Mouse (Mus musculus): Measurements from ENCODE around the gene Aldh16a1. TPM values are rescaled to one million over a fixed set of nuclear protein-coding genes. Genes with fewer than 3 reads are reported as not detected.

Gene Aldh16a1
- polyA plus RNA-seq, 1 experiment from 2014 or later, result 19.3 TPM

DNA sequence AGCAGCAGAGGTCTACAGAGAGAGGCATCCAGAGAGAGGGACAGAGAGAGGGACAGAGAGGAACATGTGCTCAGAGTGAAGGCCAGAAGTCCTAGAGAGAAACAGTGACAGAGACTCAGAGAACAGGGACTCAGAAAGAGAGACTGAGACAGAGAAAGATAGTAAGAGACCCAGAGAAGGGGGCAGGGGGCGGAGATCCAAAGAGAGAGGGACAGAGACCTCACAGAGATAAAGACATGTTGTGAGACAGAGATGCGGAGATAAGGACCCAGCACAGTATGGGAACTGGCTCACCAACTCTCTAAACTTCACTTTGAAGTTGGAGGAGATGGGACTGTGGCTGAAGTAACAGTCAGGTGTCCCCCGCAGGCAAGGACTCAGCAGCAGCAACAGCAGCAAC lies 19.0 kb downstream of the Aldh16a1 start:
- peaks cover 11% of the 10 kb centered on the region for H3K4me1 ChIP-seq (replicated peaks; ENCODE audit: control insufficient read depth, insufficient read depth, low read length)
- no peaks in the 10 kb centered on the region for H3K36me3 ChIP-seq (ENCODE audit: control insufficient read depth, insufficient read depth)
- H3K9ac ChIP-seq (replicated peaks; ENCODE audit: low read depth, low read length), result no peak overlapping the region
- WGBS, result 76% methylated on average over 3 of the region's 3 CpGs
- no peak overlapping the region for H3K4me3 ChIP-seq (replicated peaks; ENCODE audit: low read length)
- peaks cover 2% of the 10 kb centered on the region; the same call in 1 of the 2 replicates for H3K27me3 ChIP-seq (replicated peaks; ENCODE audit: control insufficient read depth, insufficient read depth, low read length)
- H3K9me3 ChIP-seq (ENCODE audit: control insufficient read depth, low read length), result no peaks in the 10 kb centered on the region
- H3K4me2 ChIP-seq (ENCODE audit: low read length), result no peak overlapping the region
- no peak for ATAC-seq
- H3K27ac ChIP-seq (ENCODE audit: low read length), result no peak overlapping the region

GRCm38 (mm10) chr7:45134544-45135026 lies 19.8 kb downstream of the Aldh16a1 start:
- no peak for ATAC-seq
- Histone ChIP-seq H3K9me3 (ENCODE audit: control insufficient read depth, low read length) (no peaks in the 10 kb centered on the region), H3K36me3 (ENCODE audit: control insufficient read depth, insufficient read depth) (no peaks in the 10 kb centered on the region), H3K4me1 (replicated peaks; ENCODE audit: control insufficient read depth, insufficient read depth, low read length) (peaks cover 13% of the 10 kb centered on the region), H3K27ac (ENCODE audit: low read length) (no peak overlapping the region), H3K4me3 (replicated peaks; ENCODE audit: low read length) (no peak overlapping the region), H3K27me3 (replicated peaks; ENCODE audit: control insufficient read depth, insufficient read depth, low read length) (peaks cover 2% of the 10 kb centered on the region; the same call in 1 of the 2 replicates), H3K9ac (replicated peaks; ENCODE audit: low read depth, low read length) (no peak overlapping the region), H3K4me2 (ENCODE audit: low read length) (no peak overlapping the region)
- 6% methylated on average over 12 of the region's 12 CpGs for WGBS

GRCm38 (mm10) chr7:45133446-45134159 lies 20.8 kb downstream of the Aldh16a1 start:
- Histone ChIP-seq H3K4me1 (replicated peaks; ENCODE audit: control insufficient read depth, insufficient read depth, low read length) (peaks cover 17% of the 10 kb centered on the region), H3K9ac (replicated peaks; ENCODE audit: low read depth, low read length) (no peak overlapping the region), H3K36me3 (ENCODE audit: control insufficient read depth, insufficient read depth) (no peaks in the 10 kb centered on the region), H3K27me3 (replicated peaks; ENCODE audit: control insufficient read depth, insufficient read depth, low read length) (peaks cover 2% of the 10 kb centered on the region; the same call in 1 of the 2 replicates), H3K9me3 (ENCODE audit: control insufficient read depth, low read length) (no peaks in the 10 kb centered on the region), H3K27ac (ENCODE audit: low read length) (no peak overlapping the region), H3K4me2 (ENCODE audit: low read length) (no peak overlapping the region), H3K4me3 (replicated peaks; ENCODE audit: low read length) (no peak overlapping the region)
- WGBS, result 77% methylated on average over 8 of the region's 8 CpGs
- no peak for ATAC-seq

GRCm38 (mm10) chr7:45131850-45132249 lies 22.5 kb downstream of the Aldh16a1 start:
- H3K27me3 ChIP-seq (replicated peaks; ENCODE audit: control insufficient read depth, insufficient read depth, low read length), result peaks cover 2% of the 10 kb centered on the region; the same call in 1 of the 2 replicates
- H3K36me3 ChIP-seq (ENCODE audit: control insufficient read depth, insufficient read depth), result peaks cover under 1% of the 10 kb centered on the region; the same call in 1 of the 2 replicates
- 77% methylated on average over 11 of the region's 11 CpGs for WGBS
- no peaks in the 10 kb centered on the region for H3K9me3 ChIP-seq (ENCODE audit: control insufficient read depth, low read length)
- peaks cover 27% of the 10 kb centered on the region for H3K4me1 ChIP-seq (replicated peaks; ENCODE audit: control insufficient read depth, insufficient read depth, low read length)
- H3K9ac ChIP-seq (replicated peaks; ENCODE audit: low read depth, low read length), result no peak overlapping the region
- H3K4me2 ChIP-seq (ENCODE audit: low read length), result no peak overlapping the region
- no peak overlapping the region for H3K4me3 ChIP-seq (replicated peaks; ENCODE audit: low read length)
- no peak overlapping the region for H3K27ac ChIP-seq (ENCODE audit: low read length)
- no peak for ATAC-seq

DNA sequence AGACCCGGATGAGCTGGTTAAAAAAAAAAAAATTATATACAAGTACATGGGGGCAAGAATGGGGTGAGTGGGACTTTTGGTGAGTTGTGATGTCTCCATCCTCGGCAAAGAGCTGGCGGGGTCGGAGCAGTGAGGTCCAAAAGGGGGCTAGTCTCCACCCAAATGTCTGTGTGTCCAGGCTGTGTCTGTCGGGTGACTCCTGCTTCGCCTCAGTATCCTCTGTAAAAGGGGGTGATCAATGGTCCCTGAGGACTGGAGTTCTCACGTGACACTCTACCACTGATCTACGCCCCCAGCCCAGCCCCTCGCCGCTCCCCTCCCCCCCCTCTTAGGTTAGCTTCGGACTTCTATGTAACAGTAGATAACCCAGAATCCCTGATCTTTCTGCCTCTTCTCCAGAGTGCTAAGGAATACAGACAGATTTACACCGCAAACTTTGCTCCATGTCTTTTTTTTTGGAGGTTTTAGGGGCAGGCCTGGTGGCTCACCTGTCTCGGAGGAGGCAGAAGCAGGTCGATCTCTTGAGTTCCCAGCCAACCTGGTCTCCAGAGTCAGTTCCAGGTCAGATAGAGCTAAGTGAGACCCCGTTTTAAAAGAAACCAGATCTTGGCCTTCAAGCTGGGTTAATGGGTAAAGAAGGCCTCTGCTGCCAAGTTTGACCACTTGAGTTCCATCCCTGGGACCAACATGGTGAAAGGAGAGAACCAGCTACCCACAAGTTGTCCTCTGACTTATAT lies 24.4 kb downstream of the Aldh16a1 start:
- Histone ChIP-seq H3K36me3 (ENCODE audit: control insufficient read depth, insufficient read depth) (peaks cover 15% of the 10 kb centered on the region), H3K27ac (ENCODE audit: low read length) (peak overlapping the region; percentile 96), H3K4me1 (replicated peaks; ENCODE audit: control insufficient read depth, insufficient read depth, low read length) (peaks cover 26% of the 10 kb centered on the region), H3K27me3 (replicated peaks; ENCODE audit: control insufficient read depth, insufficient read depth, low read length) (peaks cover 2% of the 10 kb centered on the region; the same call in 1 of the 2 replicates), H3K9me3 (ENCODE audit: control insufficient read depth, low read length) (no peaks in the 10 kb centered on the region), H3K4me3 (replicated peaks; ENCODE audit: low read length) (peak overlapping the region; percentile 63), H3K9ac (replicated peaks; ENCODE audit: low read depth, low read length) (peak overlapping the region; percentile 88), H3K4me2 (ENCODE audit: low read length) (peak overlapping the region; percentile 80)
- no peak for ATAC-seq
- 66% methylated on average over 15 of the region's 15 CpGs for WGBS

DNA sequence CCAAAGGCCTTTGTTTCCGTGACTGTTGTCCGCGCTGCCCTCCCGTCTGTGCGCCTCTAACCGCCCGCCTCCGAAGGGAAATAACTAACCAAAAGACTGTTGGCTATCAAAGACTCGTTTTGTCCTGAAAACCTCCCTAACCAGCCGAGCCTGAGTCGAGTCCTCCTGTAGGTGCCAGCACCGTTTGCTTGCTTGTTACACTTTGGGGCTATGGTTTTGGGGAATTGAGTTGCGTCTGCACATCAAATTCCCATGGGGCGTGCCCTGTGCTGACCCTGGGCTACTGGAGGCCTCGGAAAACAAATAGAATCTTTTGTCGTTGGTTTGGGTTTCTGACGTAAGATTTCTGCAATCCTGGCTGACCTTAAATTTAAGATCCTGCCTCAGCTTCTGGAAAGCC lies 25.1 kb downstream of the Aldh16a1 start:
- Histone ChIP-seq H3K9ac (replicated peaks; ENCODE audit: low read depth, low read length) (peak overlapping the region; percentile 88), H3K9me3 (ENCODE audit: control insufficient read depth, low read length) (no peaks in the 10 kb centered on the region), H3K4me2 (ENCODE audit: low read length) (peak overlapping the region; percentile 80), H3K27me3 (replicated peaks; ENCODE audit: control insufficient read depth, insufficient read depth, low read length) (no peaks in the 10 kb centered on the region), H3K36me3 (ENCODE audit: control insufficient read depth, insufficient read depth) (peaks cover 15% of the 10 kb centered on the region), H3K4me3 (replicated peaks; ENCODE audit: low read length) (peak overlapping the region; percentile 63), H3K4me1 (replicated peaks; ENCODE audit: control insufficient read depth, insufficient read depth, low read length) (peaks cover 31% of the 10 kb centered on the region), H3K27ac (ENCODE audit: low read length) (peak overlapping the region; percentile 96)
- WGBS, result 1% methylated on average over 17 of the region's 17 CpGs
- no peak for ATAC-seq

GRCm38 (mm10) chr7:45128624-45129246 lies 25.6 kb downstream of the Aldh16a1 start, which contains the start of gene Rpl13a:
Rpl13a (minus strand) TSS chr7:45128761.
- peak; percentile 93 for ATAC-seq
- WGBS, result under 1% methylated on average over 48 of the region's 48 CpGs
- Histone ChIP-seq H3K4me3 (replicated peaks; ENCODE audit: low read length) (peak within 1 kb of the TSS; percentile 87), H3K9me3 (ENCODE audit: control insufficient read depth, low read length) (no peaks in the 10 kb centered on the region), H3K27ac (ENCODE audit: low read length) (peak within 1 kb of the TSS; percentile 96), H3K27me3 (replicated peaks; ENCODE audit: control insufficient read depth, insufficient read depth, low read length) (no peaks in the 10 kb centered on the region), H3K36me3 (ENCODE audit: control insufficient read depth, insufficient read depth) (peaks cover 15% of the 10 kb centered on the region), H3K9ac (replicated peaks; ENCODE audit: low read depth, low read length) (peak within 1 kb of the TSS; percentile 100), H3K4me2 (ENCODE audit: low read length) (peak within 1 kb of the TSS; percentile 83), H3K4me1 (replicated peaks; ENCODE audit: control insufficient read depth, insufficient read depth, low read length) (peaks cover 31% of the 10 kb centered on the region)

- H3K4me3 ChIP-seq (replicated peaks; ENCODE audit: low read length), result peak overlapping the region; percentile 87
- H3K9ac ChIP-seq (replicated peaks; ENCODE audit: low read depth, low read length), result peak overlapping the region; percentile 100
- H3K27me3 ChIP-seq (replicated peaks; ENCODE audit: control insufficient read depth, insufficient read depth, low read length), result no peaks in the 10 kb centered on the region
- no peaks in the 10 kb centered on the region for H3K9me3 ChIP-seq (ENCODE audit: control insufficient read depth, low read length)
- H3K4me2 ChIP-seq (ENCODE audit: low read length), result peak overlapping the region; percentile 83
- no peak for ATAC-seq
- peaks cover 38% of the 10 kb centered on the region for H3K4me1 ChIP-seq (replicated peaks; ENCODE audit: control insufficient read depth, insufficient read depth, low read length)
- under 1% methylated on average over 6 of the region's 6 CpGs for WGBS
- H3K36me3 ChIP-seq (ENCODE audit: control insufficient read depth, insufficient read depth), result peaks cover 15% of the 10 kb centered on the region
- peak overlapping the region; percentile 86 for H3K27ac ChIP-seq (ENCODE audit: low read length)
Measured at GRCm38 (mm10) chr7:45127700-45128224, 26.6 kb downstream of the Aldh16a1 start.
